Mouse (Mus musculus): ENCODE results near the gene Robo4. TPM values are rescaled to one million over a fixed set of nuclear protein-coding genes. Genes with fewer than 3 reads are reported as not detected.

Robo4 gene
- polyA plus RNA-seq, 1 experiment from 2014 or later = 17.5 TPM

- Histone ChIP-seq H3K4me1 (replicated peaks; ENCODE audit: insufficient read depth, low read length) (no peaks in the 10 kb centered on the region), H3K4me2 (ENCODE audit: low read length) (no peak overlapping the region), H3K27ac (no peak overlapping the region), H3K9me3 (replicated peaks; ENCODE audit: low read length) (no peaks in the 10 kb centered on the region), H3K4me3 (replicated peaks; ENCODE audit: low read depth, low read length) (no peak overlapping the region), H3K36me3 (ENCODE audit: insufficient read depth, low read length) (no peaks in the 10 kb centered on the region), H3K9ac (ENCODE audit: low read depth, low read length) (no peak overlapping the region), H3K27me3 (ENCODE audit: insufficient read depth, low read length) (no peaks in the 10 kb centered on the region)
- 54% methylated on average over 8 of the region's 8 CpGs for WGBS
- TF ChIP-seq CTCF (IDR thresholded peaks at IDR 0.05; ENCODE audit: low read depth) = no peak
- DNase-seq (ENCODE audit: low spot score) (no peak), ATAC-seq (replicated peaks; ENCODE audit: low FRiP score, low read depth) (no peak)
Measured at GRCm38 (mm10) chr9:37393482-37394131, 8.1 kb upstream of the Robo4 start.

DNA sequence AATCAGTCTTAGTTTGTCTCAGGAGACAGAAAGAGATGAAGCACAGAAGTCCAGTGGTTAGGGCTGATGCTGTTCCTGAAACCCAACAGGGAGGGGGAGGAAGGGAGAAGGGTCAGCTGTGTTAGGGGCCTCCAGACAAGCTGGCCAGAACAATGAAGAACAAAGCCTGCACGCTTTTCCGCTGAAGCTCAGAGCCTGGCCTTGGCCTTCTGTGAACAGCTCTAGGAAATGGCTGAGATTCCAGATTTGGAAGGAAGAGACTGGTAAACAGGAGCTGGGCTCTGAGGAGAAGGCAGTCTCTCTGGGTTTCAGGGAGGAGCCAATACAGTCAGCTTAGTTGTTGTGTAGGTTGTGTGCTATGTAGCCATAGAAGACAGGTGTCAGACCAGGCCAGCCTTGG is 1.1 kb upstream of the Robo4 start:
- no peaks in the 10 kb centered on the region for H3K27me3 ChIP-seq (ENCODE audit: insufficient read depth, low read length)
- no peak overlapping the region for H3K9ac ChIP-seq (ENCODE audit: low read depth, low read length)
- 68% methylated on average over 2 of the region's 2 CpGs for WGBS
- H3K4me2 ChIP-seq (ENCODE audit: low read length) = no peak overlapping the region
- peak overlapping the region; percentile 62; the same call in 1 of the 2 replicates for H3K27ac ChIP-seq
- ATAC-seq (replicated peaks; ENCODE audit: low FRiP score, low read depth) (no peak), DNase-seq (ENCODE audit: low spot score) (peak; percentile 64)
- H3K36me3 ChIP-seq (ENCODE audit: insufficient read depth, low read length) = no peaks in the 10 kb centered on the region
- no peak for TF ChIP-seq CTCF (IDR thresholded peaks at IDR 0.05; ENCODE audit: low read depth)
- no peaks in the 10 kb centered on the region for H3K4me1 ChIP-seq (replicated peaks; ENCODE audit: insufficient read depth, low read length)
- no peak overlapping the region for H3K4me3 ChIP-seq (replicated peaks; ENCODE audit: low read depth, low read length)
- H3K9me3 ChIP-seq (replicated peaks; ENCODE audit: low read length) = no peaks in the 10 kb centered on the region

DNA sequence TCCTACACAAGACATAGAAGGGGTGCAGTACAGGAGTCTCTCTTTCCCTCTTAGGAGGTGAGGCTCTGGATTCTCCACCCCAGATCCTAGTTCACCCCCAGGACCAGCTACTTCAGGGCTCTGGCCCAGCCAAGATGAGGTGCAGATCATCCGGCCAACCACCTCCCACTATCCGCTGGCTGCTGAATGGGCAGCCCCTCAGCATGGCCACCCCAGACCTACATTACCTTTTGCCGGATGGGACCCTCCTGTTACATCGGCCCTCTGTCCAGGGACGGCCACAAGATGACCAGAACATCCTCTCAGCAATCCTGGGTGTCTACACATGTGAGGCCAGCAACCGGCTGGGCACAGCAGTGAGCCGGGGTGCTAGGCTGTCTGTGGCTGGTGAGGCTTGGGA is 804 bp downstream of the Robo4 start:
- peak overlapping the region; percentile 55; the same call in 1 of the 2 replicates for H3K27ac ChIP-seq
- peak overlapping the region; percentile 43; the same call in 1 of the 2 replicates for H3K9ac ChIP-seq (ENCODE audit: low read depth, low read length)
- H3K36me3 ChIP-seq (ENCODE audit: insufficient read depth, low read length) = no peaks in the 10 kb centered on the region
- H3K9me3 ChIP-seq (replicated peaks; ENCODE audit: low read length) = no peaks in the 10 kb centered on the region
- peak overlapping the region; percentile 25 for H3K4me2 ChIP-seq (ENCODE audit: low read length)
- ATAC-seq (replicated peaks; ENCODE audit: low FRiP score, low read depth) = no peak
- no peak for TF ChIP-seq CTCF (IDR thresholded peaks at IDR 0.05; ENCODE audit: low read depth)
- peak overlapping the region; percentile 27 for H3K4me3 ChIP-seq (replicated peaks; ENCODE audit: low read depth, low read length)
- 81% methylated on average over 7 of the region's 7 CpGs for WGBS
- H3K4me1 ChIP-seq (replicated peaks; ENCODE audit: insufficient read depth, low read length) = no peaks in the 10 kb centered on the region
- DNase-seq (ENCODE audit: low spot score) = no peak
- H3K27me3 ChIP-seq (ENCODE audit: insufficient read depth, low read length) = no peaks in the 10 kb centered on the region

- H3K36me3 ChIP-seq (ENCODE audit: insufficient read depth, low read length) = no peaks in the 10 kb centered on the region
- H3K27ac ChIP-seq = no peak overlapping the region
- peak overlapping the region; percentile 25 for H3K4me2 ChIP-seq (ENCODE audit: low read length)
- TF ChIP-seq CTCF (IDR thresholded peaks at IDR 0.05; ENCODE audit: low read depth) = no peak
- no peak for DNase-seq (ENCODE audit: low spot score)
- H3K9ac ChIP-seq (ENCODE audit: low read depth, low read length) = peak overlapping the region; percentile 43; the same call in 1 of the 2 replicates
- peak overlapping the region; percentile 27 for H3K4me3 ChIP-seq (replicated peaks; ENCODE audit: low read depth, low read length)
- no peaks in the 10 kb centered on the region for H3K9me3 ChIP-seq (replicated peaks; ENCODE audit: low read length)
- WGBS = 75% methylated on average over 7 of the region's 7 CpGs
- no peak for ATAC-seq (replicated peaks; ENCODE audit: low FRiP score, low read depth)
- H3K27me3 ChIP-seq (ENCODE audit: insufficient read depth, low read length) = no peaks in the 10 kb centered on the region
- H3K4me1 ChIP-seq (replicated peaks; ENCODE audit: insufficient read depth, low read length) = no peaks in the 10 kb centered on the region
Measured at GRCm38 (mm10) chr9:37403011-37403410, 1.3 kb downstream of the Robo4 start.

DNA sequence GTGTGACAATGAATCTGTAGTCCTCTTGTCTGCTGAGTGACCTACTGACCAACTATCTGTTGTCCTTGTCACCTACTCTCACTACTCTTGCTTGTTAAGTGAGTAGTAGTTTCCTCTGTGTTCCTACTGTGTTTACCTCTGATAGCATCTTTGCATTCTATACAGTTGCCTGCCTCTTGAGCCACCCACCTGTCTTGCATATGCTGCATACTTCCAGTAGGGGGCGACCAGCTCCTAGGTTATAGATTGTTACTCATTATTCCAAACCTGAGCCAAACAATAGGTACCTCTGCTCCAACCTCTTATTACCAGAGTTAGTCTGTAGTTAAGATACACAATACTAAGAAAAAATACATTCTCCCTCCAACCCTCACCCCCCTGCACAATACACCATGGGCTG is 4.7 kb downstream of the Robo4 start:
- no peak overlapping the region for H3K27ac ChIP-seq
- DNase-seq (ENCODE audit: low spot score) (peak; percentile 74), ATAC-seq (replicated peaks; ENCODE audit: low FRiP score, low read depth) (no peak)
- H3K4me1 ChIP-seq (replicated peaks; ENCODE audit: insufficient read depth, low read length) = no peaks in the 10 kb centered on the region
- no peak overlapping the region for H3K9ac ChIP-seq (ENCODE audit: low read depth, low read length)
- 0% methylated on average over 1 of the region's 1 CpGs for WGBS
- no peak overlapping the region for H3K4me3 ChIP-seq (replicated peaks; ENCODE audit: low read depth, low read length)
- H3K36me3 ChIP-seq (ENCODE audit: insufficient read depth, low read length) = no peaks in the 10 kb centered on the region
- no peaks in the 10 kb centered on the region for H3K9me3 ChIP-seq (replicated peaks; ENCODE audit: low read length)
- H3K4me2 ChIP-seq (ENCODE audit: low read length) = no peak overlapping the region
- peak; percentile 87 for TF ChIP-seq CTCF (IDR thresholded peaks at IDR 0.05; ENCODE audit: low read depth)
- no peaks in the 10 kb centered on the region for H3K27me3 ChIP-seq (ENCODE audit: insufficient read depth, low read length)

GRCm38 (mm10) chr9:37407850-37408502 is 6.3 kb downstream of the Robo4 start:
- H3K9me3 ChIP-seq (replicated peaks; ENCODE audit: low read length) = no peaks in the 10 kb centered on the region
- no peak overlapping the region for H3K9ac ChIP-seq (ENCODE audit: low read depth, low read length)
- ATAC-seq (replicated peaks; ENCODE audit: low FRiP score, low read depth) (no peak; the same call in 1 of the 2 replicates), DNase-seq (ENCODE audit: low spot score) (peak; percentile 45)
- H3K27me3 ChIP-seq (ENCODE audit: insufficient read depth, low read length) = no peaks in the 10 kb centered on the region
- H3K27ac ChIP-seq = no peak overlapping the region
- WGBS = 16% methylated on average over 19 of the region's 19 CpGs
- H3K4me2 ChIP-seq (ENCODE audit: low read length) = no peak overlapping the region
- H3K4me1 ChIP-seq (replicated peaks; ENCODE audit: insufficient read depth, low read length) = no peaks in the 10 kb centered on the region
- H3K4me3 ChIP-seq (replicated peaks; ENCODE audit: low read depth, low read length) = no peak overlapping the region
- TF ChIP-seq CTCF (IDR thresholded peaks at IDR 0.05; ENCODE audit: low read depth) = peak; percentile 62
- no peaks in the 10 kb centered on the region for H3K36me3 ChIP-seq (ENCODE audit: insufficient read depth, low read length)
